In the genomic region with DNA sequence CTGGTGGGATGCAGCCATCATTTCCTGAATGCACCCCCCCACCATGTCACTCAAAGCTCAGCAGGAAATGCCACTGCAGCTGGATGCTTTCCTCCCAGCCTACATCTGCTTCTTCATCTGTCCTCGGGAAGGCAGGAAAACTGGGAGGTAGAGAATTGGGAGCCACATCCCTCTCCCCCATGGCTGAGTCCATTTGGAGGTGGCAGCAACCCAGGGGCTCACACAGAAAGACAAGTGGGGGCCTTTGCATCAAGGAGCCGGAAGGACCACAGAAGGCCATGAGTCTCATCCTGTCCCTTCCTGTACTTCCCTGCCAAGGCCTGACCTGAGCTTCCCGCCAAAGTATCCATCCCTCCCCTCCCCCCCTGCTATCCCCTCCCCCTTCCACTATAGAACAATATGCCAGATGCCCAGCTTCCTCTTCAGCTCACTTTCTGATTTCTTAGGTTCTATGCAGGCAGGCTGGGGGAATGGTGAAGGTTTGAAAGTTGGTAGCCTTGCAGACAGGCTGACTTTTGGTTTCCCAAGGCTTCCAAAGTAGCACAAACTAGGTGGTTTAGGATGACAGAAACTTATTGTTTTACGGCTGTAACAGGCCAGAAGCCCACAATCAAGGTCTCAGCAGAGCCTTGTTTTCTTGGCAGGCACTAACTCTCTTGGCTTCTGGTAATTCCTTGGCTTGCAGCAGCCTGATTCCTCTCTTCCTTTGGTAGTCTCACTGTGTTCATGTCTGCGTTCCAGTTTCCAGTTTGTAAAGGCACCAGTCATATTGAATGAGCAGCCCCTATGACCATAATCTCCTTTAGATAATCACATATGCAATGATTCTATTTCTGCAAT, we compare ENCODE assay signal across 11 mouse cellular contexts. TPM values are rescaled to one million over a fixed set of nuclear protein-coding genes. Genes with fewer than 3 reads are reported as not detected.
DNase-seq lines count a peak whose midpoint lies in the region; ATAC-seq and TF ChIP-seq lines count a peak whose summit lies in the region.
"Had no signal": no experiment of that assay in that cellular context is flagged by ENCODE, and none has a peak within 500 bp of the region (broad histone marks: within the 10 kb centered on the region; RNA-seq: fewer than 3 reads in every experiment).

No protein-coding gene starts in this region.

- no peak overlapping the region for H3K27ac ChIP-seq in limb, embryonic 14.5 days (replicated peaks; ENCODE audit: low read depth, low read length)
- H3K27ac ChIP-seq in limb, embryonic 10.5 days: no peak overlapping the region
- no peak overlapping the region for H3K27ac ChIP-seq in forebrain, embryonic 11.5 days (ENCODE audit: low read depth, low read length)
- H3K27ac ChIP-seq: hindbrain, embryonic 14.5 days had no signal

- no peak for DNase-seq in frontal cortex, postnatal 10 days (ENCODE audit: low spot score in 2 of 2)
- DNase-seq in limb, embryonic 14.5 days (ENCODE audit: low spot score): peak; percentile 39
- no peak for DNase-seq in limb, embryonic 10.5 days (ENCODE audit: low spot score)
- DNase-seq in adrenal gland, postnatal 36 days: peak; percentile 22 to 48
- DNase-seq in heart, postnatal 10 days: peak; percentile 63 to 64
- DNase-seq in forebrain, embryonic 11.5 days (ENCODE audit: low spot score): no peak
- DNase-seq: thymus, postnatal 14 days had no signal

- ATAC-seq in frontal cortex, adult (ENCODE audit: low TSS enrichment): peak; percentile 34; the same call in 1 of the 2 replicates
- ATAC-seq in limb, embryonic 14.5 days (ENCODE audit: low FRiP score, low read depth): no peak
- ATAC-seq in activated CD4-positive, CD25-positive, alpha-beta regulatory T cell, adult 4 months: no peak
- ATAC-seq in forebrain, embryonic 11.5 days (replicated peaks; ENCODE audit: low FRiP score): no peak

- no peak overlapping the region for H3K9ac ChIP-seq in limb, embryonic 14.5 days (ENCODE audit: low read depth, low read length, severe bottlenecking)
- no peak overlapping the region for H3K9ac ChIP-seq in forebrain, embryonic 11.5 days (ENCODE audit: low read length)
- H3K9ac ChIP-seq: hindbrain, embryonic 14.5 days had no signal

- no peaks in the 10 kb centered on the region for H3K27me3 ChIP-seq in limb, embryonic 14.5 days (ENCODE audit: control insufficient read depth, insufficient read depth, low read length)
- no peaks in the 10 kb centered on the region for H3K27me3 ChIP-seq in limb, embryonic 10.5 days (ENCODE audit: low read depth, poor library complexity, severe bottlenecking)
- no peaks in the 10 kb centered on the region for H3K27me3 ChIP-seq in forebrain, embryonic 11.5 days (ENCODE audit: control insufficient read depth, insufficient read depth, low read length)

- WGBS in limb, embryonic 14.5 days: 47% methylated on average over 5 of the region's 5 CpGs
- 55% methylated on average over 5 of the region's 5 CpGs for WGBS in limb, embryonic 10.5 days
- WGBS in forebrain, embryonic 11.5 days: 62% methylated on average over 5 of the region's 5 CpGs

- no peak overlapping the region for H3K4me2 ChIP-seq in limb, embryonic 14.5 days (replicated peaks; ENCODE audit: low read depth, low read length, severe bottlenecking)
- no peak overlapping the region for H3K4me2 ChIP-seq in forebrain, embryonic 11.5 days (ENCODE audit: low read depth, low read length, severe bottlenecking)
- H3K4me2 ChIP-seq: hindbrain, embryonic 14.5 days had no signal

- TF ChIP-seq POLR2A in limb, embryonic 14.5 days (IDR thresholded peaks at IDR 0.05; ENCODE audit: borderline replicate concordance, extremely low read depth, insufficient read depth, insufficient read length): no peak

- H3K36me3 ChIP-seq in limb, embryonic 14.5 days (ENCODE audit: control insufficient read depth, insufficient read depth, low read length): no peaks in the 10 kb centered on the region
- H3K36me3 ChIP-seq in limb, embryonic 10.5 days: no peaks in the 10 kb centered on the region
- no peaks in the 10 kb centered on the region for H3K36me3 ChIP-seq in forebrain, embryonic 11.5 days (ENCODE audit: control insufficient read depth, insufficient read depth, low read length)

- H3K4me3 ChIP-seq in limb, embryonic 14.5 days (replicated peaks; ENCODE audit: low read length): no peak overlapping the region
- no peak overlapping the region for H3K4me3 ChIP-seq in limb, embryonic 10.5 days
- no peak overlapping the region for H3K4me3 ChIP-seq in forebrain, embryonic 11.5 days (ENCODE audit: low read depth, low read length)
- H3K4me3 ChIP-seq: erythroblast, embryonic 14.5 days had no signal

- no peaks in the 10 kb centered on the region for H3K9me3 ChIP-seq in limb, embryonic 14.5 days (ENCODE audit: control insufficient read depth, low read length)
- no peaks in the 10 kb centered on the region for H3K9me3 ChIP-seq in limb, embryonic 10.5 days (replicated peaks)
- no peaks in the 10 kb centered on the region for H3K9me3 ChIP-seq in forebrain, embryonic 11.5 days (ENCODE audit: control insufficient read depth, low read length)

- intact Hi-C loops in heart, postnatal 10 days (cut with DNase I): no loop called here

- H3K4me1 ChIP-seq in limb, embryonic 14.5 days (ENCODE audit: control insufficient read depth, insufficient read depth, low read length): no peaks in the 10 kb centered on the region
- 0 out of 2 replicates have a peak, but pooled peaks cover 6% of the 10 kb centered on the region for H3K4me1 ChIP-seq in limb, embryonic 10.5 days
- H3K4me1 ChIP-seq in forebrain, embryonic 11.5 days (replicated peaks; ENCODE audit: control insufficient read depth, insufficient read depth, low read length): no peaks in the 10 kb centered on the region

RNA-seq across cellular contexts. Expression of a gene that starts 46.2 kb away (rescaled TPM):
- polyA plus RNA-seq in limb, embryonic 14.5 days (2012; rRNA removed): 3.4 and 3.8 TPM in 2 replicates
- 5.1 and 5.2 TPM in 2 replicates for polyA plus RNA-seq in limb, embryonic 14.5 days (2014; fragmentation: Nextera tagmentation; extraction: Ambion mirVana)
- polyA plus RNA-seq in limb, embryonic 10.5 days (2016; fragmentation: Nextera tagmentation; extraction: Ambion mirVana): 0.55 and 0.56 TPM in 2 replicates
- 10 to 100 TPM in 1 of 2 experiments, 1 to 10 TPM in 1; 7.8 to 10.1 TPM for total RNA-seq in adrenal gland, postnatal 36 days (2021)
- 1 to 10 TPM; 5.7 to 5.9 TPM for total RNA-seq in heart, postnatal 10 days (2021)
- 10 to 100 TPM; 21.0 to 25.2 TPM for polyA plus RNA-seq in activated CD4-positive, CD25-positive, alpha-beta regulatory T cell, adult 4 months (2017; shearing (Covaris generic))
- polyA plus RNA-seq in forebrain, embryonic 11.5 days (2014; fragmentation: Nextera tagmentation; extraction: Ambion mirVana): 2.2 and 2.8 TPM in 2 replicates

Comparison
In these comparisons a context has a peak if more than half of its experiments do, and no peak if none do; other contexts are left out.
1. DNase-seq: peak in limb, embryonic 14.5 days (single experiment), adrenal gland, postnatal 36 days (2 of 2) and heart, postnatal 10 days (2 of 2); none in frontal cortex, postnatal 10 days (0 of 2), limb, embryonic 10.5 days (single experiment) and forebrain, embryonic 11.5 days (single experiment).